Mouse (Mus musculus) forebrain, embryonic 11.5 days (tissue): ENCODE measurements around the gene Fdxacb1. TPM values are rescaled to one million over a fixed set of nuclear protein-coding genes. Genes with fewer than 3 reads are reported as not detected.

ENCODE experiments used
- ATAC-seq: fragments of 200-750 bp; cut with Nextera tagmentation; replicated peaks from 2 replicates; pipeline ENCODE4 v1.8.0; 2017; ENCODE audit warnings: moderate TSS enrichment; ENCODE audit not compliant: low FRiP score
- DNase-seq: peaks from one replicate; pipeline ENCODE4 v3.0.0-alpha.2; 2017; ENCODE audit warnings: low spot score
- H3K27ac ChIP-seq: fragments of 300-500 bp; sonication (generic); 2 replicates; pipeline ENCODE4 v1.5.1; 2014; ENCODE audit warnings: low read depth, low read length
- H3K27me3 ChIP-seq: fragments of 300-500 bp; sonication (generic); 2 replicates; pipeline ENCODE4 v1.6.1; 2014; ENCODE audit warnings: mild to moderate bottlenecking, low read length, mixed read lengths; ENCODE audit not compliant: control insufficient read depth, insufficient read depth
- H3K36me3 ChIP-seq: fragments of 300-500 bp; sonication (generic); 2 replicates; pipeline ENCODE4 v1.6.1; 2014; ENCODE audit warnings: mild to moderate bottlenecking, low read length, moderate library complexity, mixed read lengths; ENCODE audit not compliant: control insufficient read depth, insufficient read depth
- H3K4me1 ChIP-seq: fragments of 300-500 bp; sonication (generic); replicated peaks from 2 replicates; pipeline ENCODE4 v1.6.1; 2014; ENCODE audit warnings: low read length, mixed read lengths; ENCODE audit not compliant: control insufficient read depth, insufficient read depth
- H3K4me2 ChIP-seq: fragments of 300-500 bp; sonication (generic); 2 replicates; pipeline ENCODE4 v1.6.1; 2014; ENCODE audit warnings: low read depth, mild to moderate bottlenecking, low read length, moderate library complexity, mixed read lengths; ENCODE audit not compliant: severe bottlenecking
- H3K4me3 ChIP-seq: fragments of 300-500 bp; sonication (generic); 2 replicates; pipeline ENCODE4 v1.5.1; 2014; ENCODE audit warnings: low read depth, low read length
- H3K9ac ChIP-seq: fragments of 300-500 bp; sonication (generic); 2 replicates; pipeline ENCODE4 v1.6.1; 2014; ENCODE audit warnings: low read length
- H3K9me3 ChIP-seq: fragments of 300-500 bp; sonication (generic); 2 replicates; pipeline ENCODE4 v1.6.1; 2016; ENCODE audit warnings: low read length, mixed read lengths; ENCODE audit not compliant: control insufficient read depth
- WGBS: fragments of 180-500 bp; shearing (Covaris S2); extraction: QIAGEN DNeasy Blood & Tissue Kit; methylation state at CpG from one replicate; pipeline ENCODE4 v1.1.7; 2014; 5-methylcytosine and 5-hydroxymethylcytosine counted together
- polyA plus RNA-seq: library from polyadenylated mRNA; unstranded; fragments of >200 nt; fragmentation: Nextera tagmentation; extraction: Ambion mirVana; gene quantifications from 2 replicates; pipeline ENCODE4 v1.2.1, GENCODE M21; 2014

Gene Fdxacb1
- polyA plus RNA-seq, 1 experiment from 2014 or later, result 12.6 TPM

- Histone ChIP-seq H3K27me3 (no peaks in the 10 kb centered on the region), H3K27ac (no peak overlapping the region), H3K9ac (no peak overlapping the region), H3K4me3 (no peak overlapping the region), H3K9me3 (no peaks in the 10 kb centered on the region), H3K36me3 (no peaks in the 10 kb centered on the region; the same call in 1 of the 2 replicates), H3K4me2 (no peak overlapping the region), H3K4me1 (no peaks in the 10 kb centered on the region)
- 98% methylated on average over 6 of the region's 6 CpGs for WGBS
- ATAC-seq (no peak), DNase-seq (no peak)
These were observed 51.7 kb downstream of the Fdxacb1 start for GRCm38 (mm10) chr9:50819716-50820115.

- Histone ChIP-seq H3K27ac (no peak overlapping the region), H3K27me3 (no peaks in the 10 kb centered on the region), H3K9me3 (no peaks in the 10 kb centered on the region), H3K36me3 (no peaks in the 10 kb centered on the region; the same call in 1 of the 2 replicates), H3K4me2 (no peak overlapping the region), H3K9ac (no peak overlapping the region), H3K4me3 (no peak overlapping the region), H3K4me1 (no peaks in the 10 kb centered on the region)
- ATAC-seq (no peak), DNase-seq (no peak)
- WGBS, result 91% methylated on average over 6 of the region's 6 CpGs
These were observed 53.6 kb downstream of the Fdxacb1 start for GRCm38 (mm10) chr9:50821651-50822050.

- no peaks in the 10 kb centered on the region for H3K9me3 ChIP-seq
- H3K4me3 ChIP-seq, result no peak overlapping the region
- no peaks in the 10 kb centered on the region; the same call in 1 of the 2 replicates for H3K36me3 ChIP-seq
- H3K4me2 ChIP-seq, result no peak overlapping the region
- no peaks in the 10 kb centered on the region for H3K4me1 ChIP-seq
- 93% methylated on average over 5 of the region's 5 CpGs for WGBS
- H3K27me3 ChIP-seq, result no peaks in the 10 kb centered on the region
- no peak overlapping the region for H3K27ac ChIP-seq
- ATAC-seq (no peak), DNase-seq (no peak)
- H3K9ac ChIP-seq, result no peak overlapping the region
These were observed 54.2 kb downstream of the Fdxacb1 start for GRCm38 (mm10) chr9:50822216-50822615.

Other genes starting within 250 kb of the Fdxacb1 start
- 77.5 and 93.5 TPM in 2 replicates for gene Pts, start 239.5 kb upstream of the Fdxacb1 start, polyA plus RNA-seq
- gene Il18, start 213.4 kb upstream of the Fdxacb1 start, polyA plus RNA-seq, result 9.6 and 10.3 TPM in 2 replicates
- gene Bco2, start 213.1 kb upstream of the Fdxacb1 start, polyA plus RNA-seq, result 0.33 and 0.63 TPM in 2 replicates
- 0.28 TPM in 1 of 2 replicates, not detected in the other for gene Tex12, start 206.9 kb upstream of the Fdxacb1 start, polyA plus RNA-seq
- 257 and 262 TPM in 2 replicates for gene Sdhd, start 164.4 kb upstream of the Fdxacb1 start, polyA plus RNA-seq
- 318 and 323 TPM in 2 replicates for gene Timm8b, start 164.3 kb upstream of the Fdxacb1 start, polyA plus RNA-seq
- 7.2 and 8.6 TPM in 2 replicates for gene Pih1d2, start 150.9 kb upstream of the Fdxacb1 start, polyA plus RNA-seq
- gene Nkapd1, start 150.8 kb upstream of the Fdxacb1 start, polyA plus RNA-seq, result 23.3 and 24.3 TPM in 2 replicates
- gene Dlat, start 108.5 kb upstream of the Fdxacb1 start, polyA plus RNA-seq, result 53.2 and 57.7 TPM in 2 replicates
- gene Dixdc1, start 28.7 kb upstream of the Fdxacb1 start, polyA plus RNA-seq, result 18.1 and 19.5 TPM in 2 replicates
- 0.79 and 2.3 TPM in 2 replicates for gene 2310030G06Rik, start 21.7 kb upstream of the Fdxacb1 start, polyA plus RNA-seq
- gene Cryab, start 16.9 kb upstream of the Fdxacb1 start, polyA plus RNA-seq, result 5.5 and 6.0 TPM in 2 replicates
- 0.73 TPM in 1 of 2 replicates, not detected in the other for gene Hspb2, start 15.9 kb upstream of the Fdxacb1 start, polyA plus RNA-seq
- gene Alg9, start 6.8 kb downstream of the Fdxacb1 start, polyA plus RNA-seq, result 33.4 and 40.3 TPM in 2 replicates
- 28.7 and 31.2 TPM in 2 replicates for gene 1110032A03Rik, start 7.3 kb downstream of the Fdxacb1 start, polyA plus RNA-seq
- 125 and 132 TPM in 2 replicates for gene Ppp2r1b, start 77.1 kb downstream of the Fdxacb1 start, polyA plus RNA-seq
- gene Sik2, start 240.8 kb downstream of the Fdxacb1 start, polyA plus RNA-seq, result 17.1 and 18.4 TPM in 2 replicates